Mouse (Mus musculus): ENCODE data around the gene Acacb. TPM values are rescaled to one million over a fixed set of nuclear protein-coding genes. Genes with fewer than 3 reads are reported as not detected.

Acacb gene
- polyA plus RNA-seq, 1 experiment from 2014 or later: 2.4 TPM

DNA sequence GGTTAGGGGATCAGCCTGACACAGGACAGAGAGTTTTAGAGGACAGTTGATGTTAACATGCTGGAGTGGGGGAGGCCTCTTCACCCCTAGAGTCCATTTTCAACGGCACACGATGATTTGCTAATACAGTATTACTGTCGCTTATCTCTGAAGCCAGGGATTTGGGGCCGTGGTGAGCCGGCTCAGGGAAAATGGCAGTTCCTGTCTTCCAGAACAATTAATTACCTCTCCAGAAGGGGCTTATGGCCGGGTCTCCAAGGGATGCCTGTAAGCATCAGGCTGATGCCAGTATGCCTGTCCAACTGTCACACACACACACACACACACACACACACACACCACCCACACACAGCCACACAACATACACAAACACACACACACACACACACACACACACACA, 136.0 kb downstream of the Acacb start:
- 42% methylated on average over 6 of the region's 6 CpGs for WGBS
- peak overlapping the region; percentile 51; the same call in 1 of the 2 replicates for H3K27ac ChIP-seq
- no peak overlapping the region for H3K9ac ChIP-seq (replicated peaks)
- peaks cover 54% of the 10 kb centered on the region for H3K27me3 ChIP-seq
- no peaks in the 10 kb centered on the region for H3K36me3 ChIP-seq
- H3K9me3 ChIP-seq: no peaks in the 10 kb centered on the region
- ATAC-seq: peak; percentile 48
- H3K4me1 ChIP-seq (replicated peaks): peaks cover 36% of the 10 kb centered on the region
- no peak overlapping the region for H3K4me3 ChIP-seq (replicated peaks)
- no peak overlapping the region for H3K4me2 ChIP-seq (replicated peaks)

- Histone ChIP-seq H3K4me3 (replicated peaks) (no peak overlapping the region), H3K36me3 (no peaks in the 10 kb centered on the region), H3K27me3 (peaks cover 53% of the 10 kb centered on the region), H3K9me3 (no peaks in the 10 kb centered on the region), H3K4me2 (replicated peaks) (no peak overlapping the region), H3K4me1 (replicated peaks) (peaks cover 32% of the 10 kb centered on the region), H3K9ac (replicated peaks) (no peak overlapping the region), H3K27ac (0 out of 2 replicates have a peak overlapping the region, but pooled peaks have one; percentile 9)
- 58% methylated on average over 13 of the region's 13 CpGs for WGBS
- ATAC-seq: peak; percentile 34; the same call in 1 of the 2 replicates
Observed at GRCm38 (mm10) chr5:114284604-114285397, 138.5 kb downstream of the Acacb start.

DNA sequence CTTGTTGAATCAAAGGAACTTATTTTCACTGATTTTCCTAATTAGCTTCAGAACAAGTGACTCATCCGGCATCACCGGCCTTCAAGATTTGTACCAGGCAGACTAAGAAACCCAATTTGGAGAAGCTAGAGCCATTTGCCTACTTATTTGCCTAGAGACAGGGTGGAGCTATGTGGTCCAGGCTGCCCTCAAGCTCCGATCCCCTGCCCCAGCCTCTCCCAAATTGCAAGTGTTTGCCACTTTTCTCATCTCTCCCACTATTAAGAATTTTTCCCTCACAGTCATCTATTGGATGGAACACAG, 139.0 kb downstream of the Acacb start:
- no peaks in the 10 kb centered on the region for H3K36me3 ChIP-seq
- no peak overlapping the region for H3K4me2 ChIP-seq (replicated peaks)
- WGBS: 80% methylated on average over 3 of the region's 3 CpGs
- ATAC-seq: no peak
- no peaks in the 10 kb centered on the region for H3K9me3 ChIP-seq
- H3K4me1 ChIP-seq (replicated peaks): peaks cover 35% of the 10 kb centered on the region
- H3K9ac ChIP-seq (replicated peaks): no peak overlapping the region
- no peak overlapping the region for H3K4me3 ChIP-seq (replicated peaks)
- H3K27ac ChIP-seq: 0 out of 2 replicates have a peak overlapping the region, but pooled peaks have one; percentile 9
- H3K27me3 ChIP-seq: peaks cover 53% of the 10 kb centered on the region

GRCm38 (mm10) chr5:114286102-114286501, 139.8 kb downstream of the Acacb start:
- no peak overlapping the region for H3K4me2 ChIP-seq (replicated peaks)
- peaks cover 53% of the 10 kb centered on the region for H3K27me3 ChIP-seq
- no peak overlapping the region for H3K9ac ChIP-seq (replicated peaks)
- no peak for ATAC-seq
- H3K36me3 ChIP-seq: no peaks in the 10 kb centered on the region
- WGBS: 82% methylated on average over 4 of the region's 4 CpGs
- peaks cover 40% of the 10 kb centered on the region for H3K4me1 ChIP-seq (replicated peaks)
- no peak overlapping the region for H3K27ac ChIP-seq
- no peaks in the 10 kb centered on the region for H3K9me3 ChIP-seq
- H3K4me3 ChIP-seq (replicated peaks): no peak overlapping the region

- Histone ChIP-seq H3K36me3 (no peaks in the 10 kb centered on the region), H3K27me3 (peaks cover 45% of the 10 kb centered on the region), H3K27ac (no peak overlapping the region), H3K4me2 (replicated peaks) (no peak overlapping the region), H3K4me3 (replicated peaks) (no peak overlapping the region), H3K9ac (replicated peaks) (no peak overlapping the region), H3K4me1 (replicated peaks) (peaks cover 36% of the 10 kb centered on the region), H3K9me3 (no peaks in the 10 kb centered on the region)
- 88% methylated on average over 16 of the region's 16 CpGs for WGBS
- no peak for ATAC-seq
Observed at GRCm38 (mm10) chr5:114286872-114287571, 140.7 kb downstream of the Acacb start.

DNA sequence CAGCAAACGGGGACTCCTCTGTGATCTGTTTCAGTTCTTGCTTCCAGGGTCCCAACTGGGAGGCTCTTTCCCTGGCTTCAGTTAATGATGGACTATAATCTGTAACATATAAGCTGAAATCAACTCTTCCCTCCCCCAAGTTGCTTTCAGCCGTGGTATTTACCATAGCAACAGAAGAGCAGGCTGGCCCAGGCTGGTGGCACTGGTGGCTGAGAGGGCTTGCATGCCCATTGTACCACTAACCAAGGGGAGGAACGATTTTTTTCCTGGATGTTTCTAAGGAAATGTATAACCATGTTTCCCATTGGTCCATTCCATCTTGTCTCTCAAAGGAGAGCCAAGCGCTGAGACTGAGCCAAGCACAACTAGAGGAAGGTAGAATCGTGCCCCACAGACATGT, 142.1 kb downstream of the Acacb start:
- Histone ChIP-seq H3K27ac (no peak overlapping the region), H3K4me3 (replicated peaks) (no peak overlapping the region), H3K4me1 (replicated peaks) (peaks cover 32% of the 10 kb centered on the region), H3K36me3 (no peaks in the 10 kb centered on the region), H3K9me3 (no peaks in the 10 kb centered on the region), H3K4me2 (replicated peaks) (no peak overlapping the region), H3K9ac (replicated peaks) (no peak overlapping the region), H3K27me3 (peaks cover 49% of the 10 kb centered on the region)
- 82% methylated on average over 5 of the region's 5 CpGs for WGBS
- no peak for ATAC-seq

DNA sequence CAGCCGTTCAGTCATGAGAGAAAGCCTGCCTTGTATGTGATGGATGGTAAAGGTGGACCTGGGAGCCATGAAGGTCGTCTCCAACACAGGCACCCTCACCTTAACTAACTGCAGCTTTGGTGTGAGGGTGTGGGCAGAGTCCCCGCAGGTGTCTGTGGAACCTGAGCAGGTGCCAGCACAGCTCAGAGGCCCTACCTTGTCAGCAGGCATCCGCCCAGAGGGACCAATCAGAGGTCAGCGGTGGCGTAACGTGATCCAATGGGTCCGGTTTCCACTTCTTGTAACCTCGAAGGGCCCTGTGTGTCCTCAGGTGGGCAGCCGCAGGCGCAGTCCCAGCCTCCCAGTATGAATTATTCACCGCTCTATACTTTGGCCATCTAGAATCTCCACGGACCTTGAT, 142.5 kb downstream of the Acacb start, which contains the start of gene Myo1h:
Myo1h (plus strand) TSS at position 293 of the 400 bp plus-strand sequence.
- H3K4me2 ChIP-seq (replicated peaks): no peak within 1 kb of the TSS
- H3K4me1 ChIP-seq (replicated peaks): peaks cover 36% of the 10 kb centered on the region
- H3K9me3 ChIP-seq: no peaks in the 10 kb centered on the region
- no peak within 1 kb of the TSS for H3K9ac ChIP-seq (replicated peaks)
- H3K27ac ChIP-seq: no peak within 1 kb of the TSS
- no peak within 1 kb of the TSS for H3K4me3 ChIP-seq (replicated peaks)
- H3K36me3 ChIP-seq: no peaks in the 10 kb centered on the region
- ATAC-seq: no peak
- 58% methylated on average over 13 of the region's 13 CpGs for WGBS
- H3K27me3 ChIP-seq: peaks cover 48% of the 10 kb centered on the region

DNA sequence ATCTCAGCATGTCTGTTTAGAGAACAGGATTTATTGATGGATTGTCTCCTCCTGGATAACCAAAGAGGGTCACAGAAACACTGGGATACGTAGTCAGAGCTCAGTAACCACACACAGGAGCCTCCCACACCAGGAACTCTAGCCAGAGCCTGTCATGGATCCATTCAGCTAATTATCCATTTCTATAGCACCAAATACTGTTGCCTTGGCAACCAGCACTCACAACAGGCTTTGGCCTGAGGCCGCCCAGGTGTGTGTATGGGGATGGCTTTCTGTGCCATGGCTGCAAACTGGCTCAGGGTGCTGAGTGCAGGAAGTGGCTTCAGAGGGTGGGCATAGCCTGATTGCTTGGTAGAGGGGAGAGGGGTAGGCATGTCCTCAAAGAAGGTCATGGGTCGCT, 143.7 kb downstream of the Acacb start:
- Histone ChIP-seq H3K4me2 (replicated peaks) (no peak overlapping the region), H3K27me3 (peaks cover 48% of the 10 kb centered on the region)

GRCm38 (mm10) chr5:114296693-114297631, 150.6 kb downstream of the Acacb start:
- 0 out of 2 replicates have a peak overlapping the region, but pooled peaks have one; percentile 47 for H3K27ac ChIP-seq

More for the DNA sequence above, 143.7 kb downstream of the Acacb start:
- H3K36me3 ChIP-seq: no peaks in the 10 kb centered on the region
- WGBS: 45% methylated on average over 3 of the region's 3 CpGs
- no peak overlapping the region for H3K9ac ChIP-seq (replicated peaks)
- ATAC-seq: peak; percentile 56
- no peaks in the 10 kb centered on the region for H3K9me3 ChIP-seq
- H3K4me1 ChIP-seq (replicated peaks): peaks cover 31% of the 10 kb centered on the region
- H3K27ac ChIP-seq: no peak overlapping the region
- H3K4me3 ChIP-seq (replicated peaks): no peak overlapping the region

DNA sequence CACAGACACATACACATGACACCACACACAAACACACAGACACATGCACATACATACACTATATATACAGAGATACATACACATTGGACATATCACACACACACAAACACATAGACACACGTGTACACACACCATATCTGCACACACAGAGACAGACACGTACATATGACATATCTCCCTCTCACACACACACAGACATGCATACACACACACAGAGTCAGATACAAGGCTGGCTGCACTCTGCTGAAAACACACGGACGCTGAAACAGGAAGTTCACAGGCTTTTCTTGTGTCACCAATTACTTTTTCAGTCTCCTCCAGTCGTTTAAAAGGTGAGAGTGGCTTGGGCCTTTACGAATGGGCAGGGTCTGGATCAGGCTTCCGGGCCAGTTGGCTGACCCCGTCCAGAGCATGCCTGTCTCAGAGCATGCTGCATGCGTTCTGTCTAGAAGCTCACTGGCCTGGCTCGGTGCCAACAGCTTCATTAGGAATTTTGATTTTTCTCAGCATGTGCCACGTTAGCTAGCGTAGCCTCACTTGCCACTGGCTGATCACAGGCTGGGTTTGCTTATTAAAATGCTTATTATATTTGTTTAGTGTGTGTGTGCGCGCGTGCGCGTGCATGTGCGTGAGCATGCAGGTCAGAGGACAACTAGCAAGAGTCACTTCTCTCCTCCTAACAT, 152.0 kb downstream of the Acacb start:
- H3K4me1 ChIP-seq (replicated peaks): peaks cover 53% of the 10 kb centered on the region
- no peak overlapping the region for H3K4me3 ChIP-seq (replicated peaks)
- 41% methylated on average over 18 of the region's 18 CpGs for WGBS
- H3K9ac ChIP-seq (replicated peaks): no peak overlapping the region
- H3K9me3 ChIP-seq: no peaks in the 10 kb centered on the region
- H3K4me2 ChIP-seq (replicated peaks): no peak overlapping the region
- H3K27ac ChIP-seq: peak overlapping the region; percentile 68
- peaks cover 61% of the 10 kb centered on the region for H3K27me3 ChIP-seq
- no peaks in the 10 kb centered on the region for H3K36me3 ChIP-seq
- ATAC-seq: peak; percentile 28; the same call in 1 of the 2 replicates

More at GRCm38 (mm10) chr5:114296693-114297631, 150.6 kb downstream of the Acacb start:
- no peak overlapping the region for H3K4me3 ChIP-seq (replicated peaks)
- H3K36me3 ChIP-seq: no peaks in the 10 kb centered on the region
- H3K9ac ChIP-seq (replicated peaks): no peak overlapping the region
- peaks cover 59% of the 10 kb centered on the region for H3K27me3 ChIP-seq
- 16% methylated on average over 22 of the region's 22 CpGs for WGBS
- no peak overlapping the region for H3K4me2 ChIP-seq (replicated peaks)
- no peak for ATAC-seq
- H3K9me3 ChIP-seq: no peaks in the 10 kb centered on the region
- peaks cover 56% of the 10 kb centered on the region for H3K4me1 ChIP-seq (replicated peaks)

All from midbrain, embryonic 13.5 days (tissue).